Mouse (Mus musculus) A20 (cell line): Measurements from ENCODE around the gene 1700003F12Rik.

Experiments used
- DNase-seq: peaks from one replicate; pipeline ENCODE4 v3.0.0-alpha.2; 2011; ENCODE audit warnings: low read depth, low spot score

Gene 1700003F12Rik

DNA sequence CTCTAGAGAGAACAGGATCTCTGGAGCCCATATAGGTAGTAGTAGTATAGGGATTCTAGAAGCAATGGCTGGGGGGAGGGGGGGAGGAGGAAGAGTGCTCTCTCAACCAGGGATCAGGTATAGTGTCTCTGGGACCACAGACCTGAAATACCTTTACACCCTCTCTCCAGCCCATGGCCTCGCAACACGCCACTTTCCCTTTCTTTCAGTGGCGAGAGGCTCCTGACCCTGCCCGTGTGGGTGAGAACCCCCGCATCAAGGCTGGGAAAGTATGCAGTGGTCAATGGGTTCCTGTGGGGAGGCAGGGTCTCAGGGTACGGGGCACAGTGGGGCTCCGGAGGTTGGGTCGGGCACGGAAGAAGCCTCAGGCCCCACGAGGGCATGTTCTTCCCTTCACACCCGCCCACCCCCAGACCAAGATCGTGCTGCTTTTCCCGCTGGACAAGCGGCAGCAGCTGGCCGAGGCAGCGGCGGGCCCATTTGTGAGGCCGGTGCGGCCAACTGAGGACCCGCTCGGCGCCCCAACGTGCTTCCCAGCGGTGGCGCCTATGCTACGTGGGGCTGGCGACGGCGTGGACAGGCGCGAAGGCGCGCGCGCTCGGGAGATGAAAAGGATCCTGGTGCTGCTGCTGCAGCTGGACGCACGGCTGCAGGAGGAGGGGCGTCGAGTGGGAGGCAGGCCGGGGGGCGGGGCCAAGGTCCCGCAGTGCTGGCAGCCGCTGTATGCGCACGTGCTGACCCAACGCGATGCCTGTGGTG is 2.4 kb downstream of the 1700003F12Rik start:
- peak; percentile 75 for DNase-seq

DNA sequence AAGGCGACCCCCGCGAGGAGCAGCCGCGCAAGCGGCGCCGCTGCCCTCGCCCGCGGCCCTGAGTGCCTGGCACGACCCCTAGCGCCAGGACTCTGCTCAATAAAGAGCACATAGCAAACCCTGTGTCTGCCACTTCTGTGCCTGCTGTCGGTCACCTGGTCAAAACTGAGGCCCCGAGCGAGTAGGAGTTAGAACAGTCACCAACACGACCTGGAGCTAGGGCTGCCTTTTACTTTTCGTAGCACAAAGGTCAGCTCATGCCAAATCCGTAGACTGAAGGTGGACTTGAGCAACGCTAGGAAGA is 3.0 kb downstream of the 1700003F12Rik start:
- no peak for DNase-seq

DNA sequence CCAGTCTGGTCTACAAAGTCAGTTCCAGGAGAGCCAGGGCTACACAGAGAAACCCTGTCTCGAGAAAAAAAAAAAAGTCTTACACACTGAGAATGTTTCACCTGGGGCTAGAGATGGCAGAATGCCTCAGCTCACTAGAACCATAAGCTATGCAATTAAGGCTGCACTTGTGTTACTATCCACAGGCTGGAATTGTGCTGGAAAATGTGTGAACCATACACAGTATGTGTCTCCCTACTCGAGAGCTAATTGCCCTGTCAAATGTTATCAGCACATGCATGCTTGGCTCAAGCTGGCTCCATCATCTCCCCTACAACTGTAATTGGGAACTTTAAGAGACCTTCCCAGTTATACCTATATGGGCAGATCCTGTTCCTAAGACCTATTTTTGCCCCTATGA is 4.1 kb downstream of the 1700003F12Rik start:
- no peak for DNase-seq

DNA sequence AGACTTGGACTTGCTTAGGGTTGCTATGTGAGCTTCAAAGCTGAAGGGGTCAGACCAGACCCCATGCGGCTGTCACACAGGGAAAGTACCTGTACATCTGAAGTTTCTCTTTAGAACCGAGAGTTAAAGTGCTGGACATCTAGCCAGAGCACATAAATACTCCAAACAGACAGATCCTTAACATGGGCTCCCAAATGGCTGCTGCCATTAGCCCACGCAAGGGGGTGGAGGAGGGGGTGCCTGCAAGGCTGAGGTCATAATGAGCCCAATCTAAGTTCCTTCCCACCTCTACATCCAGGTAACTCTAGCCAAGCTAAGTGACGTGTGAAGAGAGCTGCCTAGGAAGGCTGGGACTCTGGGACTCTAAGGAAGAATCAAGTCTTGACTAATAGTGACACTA is 4.6 kb downstream of the 1700003F12Rik start, which contains the start of gene Actl10:
Actl10 (plus strand) TSS at position 301 of the 400 bp plus-strand sequence.
- DNase-seq = no peak

DNA sequence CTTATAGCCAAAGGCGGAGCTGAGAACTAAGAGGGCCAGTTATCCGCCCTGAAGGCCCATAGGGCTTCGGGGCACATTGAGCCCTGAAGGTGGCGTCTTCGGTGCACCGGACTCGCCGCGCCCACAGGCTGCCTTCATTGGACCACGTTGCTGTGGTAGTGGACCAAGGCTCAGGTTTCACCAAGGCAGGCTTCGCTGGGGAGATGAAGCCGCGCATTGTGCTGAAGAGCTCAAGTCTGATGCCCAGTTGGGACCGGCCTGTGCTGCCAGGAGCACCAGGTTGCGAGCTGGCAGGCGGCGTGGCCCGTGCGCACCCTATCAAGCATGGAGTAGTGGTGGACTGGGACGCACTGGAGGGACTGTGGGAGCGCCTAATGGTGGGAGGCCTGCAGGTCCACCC is 5.0 kb downstream of the 1700003F12Rik start:
- DNase-seq = no peak

DNA sequence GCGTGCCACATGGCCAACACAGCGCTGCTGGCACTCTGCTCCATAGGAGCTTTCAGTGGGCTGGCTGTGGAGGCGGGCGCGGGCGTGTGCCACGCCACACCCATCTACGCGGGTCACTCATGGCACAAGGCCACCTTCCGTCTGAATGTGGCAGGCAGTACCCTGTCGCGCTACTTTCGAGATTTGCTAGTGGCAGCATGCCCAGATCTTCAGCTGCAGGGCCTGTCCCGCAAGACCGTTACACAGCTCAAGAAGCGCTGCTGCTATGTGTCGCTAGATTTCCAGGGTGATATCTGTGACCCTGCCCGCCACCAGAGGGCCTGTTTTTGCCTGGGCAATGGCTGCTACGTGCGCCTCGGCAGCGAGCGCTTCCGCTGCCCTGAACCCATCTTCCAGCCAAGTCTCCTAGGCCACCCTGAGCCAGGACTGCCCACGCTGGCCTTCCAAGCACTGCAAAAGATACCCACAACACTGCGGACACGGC is 5.6 kb downstream of the 1700003F12Rik start:
- DNase-seq = no peak

DNA sequence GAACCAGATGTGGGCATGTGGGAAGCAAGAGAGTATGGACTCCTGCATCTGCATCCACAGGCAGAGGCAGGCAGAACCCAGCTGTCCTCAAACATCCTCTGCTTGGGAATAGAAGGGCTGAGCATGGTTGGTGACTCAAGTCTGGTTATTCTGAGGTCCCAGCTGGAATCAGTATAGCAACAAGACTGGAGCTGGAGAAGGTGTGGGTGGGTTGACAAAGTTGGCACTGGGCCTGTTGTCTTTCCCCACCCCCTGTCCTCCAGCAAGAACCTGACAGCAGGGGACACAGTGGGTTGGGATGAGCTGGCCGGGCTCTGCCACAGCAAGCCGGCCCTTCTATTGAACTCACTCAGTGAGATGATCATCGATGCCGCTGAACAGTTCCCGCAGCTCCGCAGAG is 8.3 kb downstream of the 1700003F12Rik start:
- DNase-seq = no peak

DNA sequence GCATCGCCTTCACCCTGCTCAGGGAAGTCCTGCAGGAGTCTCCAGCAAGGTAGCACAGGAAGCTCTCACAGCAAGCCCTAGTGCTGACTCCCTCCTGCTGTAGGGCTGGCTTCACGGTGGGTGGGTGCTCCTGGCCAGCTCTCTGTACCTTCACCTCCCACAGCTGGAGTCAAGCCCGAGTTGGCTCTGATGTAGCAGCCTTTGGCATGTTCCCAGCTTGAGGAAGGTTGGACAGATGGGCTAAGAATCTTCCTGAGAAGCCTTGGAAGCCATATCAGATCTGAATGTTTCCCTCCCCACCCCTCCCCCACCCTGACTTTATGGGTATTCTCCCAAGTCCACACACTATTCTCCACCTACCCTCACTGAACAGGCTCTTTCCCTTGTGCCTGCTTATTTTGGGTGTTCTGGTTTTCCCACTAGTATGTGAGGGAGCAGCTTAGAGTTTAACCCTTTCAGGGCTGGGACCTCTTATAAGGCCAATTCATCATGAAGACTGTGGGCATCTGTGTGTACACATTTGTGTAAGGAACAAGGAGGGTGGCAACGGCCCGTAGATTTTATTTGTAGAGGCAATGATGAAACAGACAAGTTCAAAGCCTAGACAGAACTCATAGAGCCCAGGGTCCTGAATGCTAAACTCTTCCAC is 10.4 kb downstream of the 1700003F12Rik start:
- no peak for DNase-seq

DNA sequence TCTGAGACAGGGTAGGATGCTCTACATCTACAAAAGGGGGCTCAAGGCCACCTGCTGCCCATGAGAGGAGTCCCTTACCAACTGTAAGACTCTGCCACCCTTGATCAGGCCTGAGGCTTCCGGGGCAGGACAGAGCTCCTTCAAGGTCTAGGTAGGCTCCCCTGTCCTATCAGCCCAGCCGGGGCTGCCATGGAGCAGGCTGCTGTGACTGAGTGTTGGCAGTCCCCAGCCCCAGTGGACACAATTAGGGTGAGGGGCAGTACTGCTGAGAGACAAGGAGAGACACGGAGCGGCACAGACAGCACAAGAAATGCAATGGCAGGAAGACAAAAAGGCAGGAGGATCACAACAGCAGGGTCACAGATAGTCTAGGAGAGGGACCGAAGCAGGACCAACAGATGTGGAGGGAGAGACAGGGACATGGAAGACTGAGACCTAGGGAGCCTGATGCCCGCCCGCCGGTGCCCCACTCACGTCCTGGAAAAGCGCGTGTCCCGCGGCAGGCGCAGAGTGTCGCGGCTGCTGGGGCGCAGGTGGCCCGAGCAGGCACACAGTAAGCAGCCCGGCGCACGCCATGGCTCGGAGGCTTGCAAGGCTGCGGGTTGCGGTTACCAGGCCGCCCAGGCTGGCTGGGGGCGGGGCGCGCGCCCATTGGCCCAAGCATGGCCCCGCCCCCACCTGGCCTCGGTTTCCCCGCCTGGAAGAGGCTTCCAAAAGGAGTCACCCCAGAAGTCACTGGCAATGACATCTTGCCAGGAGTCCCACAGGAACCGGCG is 11.6 kb downstream of the 1700003F12Rik start, which contains the start of gene Necab3:
Necab3 (minus strand) TSS at position 627 of the 776 bp plus-strand sequence.
- DNase-seq = no peak

DNA sequence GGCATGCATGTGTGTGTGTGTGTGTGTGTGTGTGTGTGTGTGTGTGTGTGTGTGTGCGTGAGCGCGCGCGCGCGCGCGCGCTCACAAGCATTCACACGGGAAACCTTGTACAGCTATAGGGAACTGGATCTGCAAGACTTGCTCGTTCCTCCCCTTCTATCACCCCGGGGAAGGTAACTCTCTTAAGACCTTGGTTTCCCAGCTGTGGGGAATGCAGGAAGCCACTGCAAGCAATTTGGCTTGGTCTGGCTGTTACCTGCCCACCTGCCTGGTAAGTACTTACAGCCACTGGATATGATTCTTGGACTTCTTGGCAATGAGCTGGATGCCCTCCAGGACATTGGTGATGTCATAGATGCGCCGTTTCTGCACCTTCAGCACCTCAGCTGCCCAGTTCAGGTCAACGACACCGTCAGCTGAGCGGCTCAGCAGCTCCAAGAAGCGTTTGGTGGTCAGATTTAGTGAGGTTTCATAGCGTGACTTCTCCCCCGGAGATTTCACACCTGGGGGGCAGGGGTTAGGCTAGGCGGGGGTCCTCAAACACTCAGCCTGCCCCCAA is 16.8 kb downstream of the 1700003F12Rik start:
- DNase-seq = no peak

DNA sequence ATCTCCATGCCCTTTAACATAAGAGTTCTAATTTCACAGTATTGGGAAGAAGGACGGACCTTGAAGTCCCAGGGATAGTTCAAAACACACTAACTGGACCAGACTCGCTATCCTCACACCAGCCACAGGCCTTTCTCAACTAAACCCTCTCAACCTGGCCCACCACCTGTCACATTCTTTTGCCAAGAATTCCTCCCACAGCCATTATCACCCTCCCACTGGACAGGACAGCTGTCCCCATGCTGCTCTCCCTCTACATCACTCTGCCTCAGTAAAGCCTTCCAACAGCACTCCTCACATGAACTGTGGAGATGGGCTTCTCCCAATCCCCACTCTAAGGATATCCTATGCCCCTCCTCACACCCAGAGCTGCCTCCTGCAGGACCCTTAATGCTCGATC is 18.7 kb downstream of the 1700003F12Rik start:
- DNase-seq = no peak

DNA sequence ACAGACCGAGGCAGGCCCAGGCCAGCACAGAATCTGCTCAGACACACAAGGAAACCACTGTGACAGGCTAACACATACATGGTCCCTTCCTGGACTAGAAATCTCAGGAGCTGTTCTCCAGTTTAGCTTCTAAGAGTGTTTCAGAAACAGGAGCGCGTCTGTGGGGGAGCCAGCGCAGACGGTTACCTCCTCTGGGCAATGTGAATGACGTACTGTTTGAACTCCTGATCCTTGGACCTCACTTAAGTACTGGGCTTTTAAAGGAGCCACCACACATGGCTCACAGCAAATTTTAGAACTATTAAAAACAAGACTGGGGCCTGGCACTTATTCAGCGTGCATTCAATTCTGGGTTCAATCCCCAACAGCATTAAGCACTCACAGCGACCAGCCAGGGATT is 19.8 kb downstream of the 1700003F12Rik start:
- DNase-seq = no peak

DNA sequence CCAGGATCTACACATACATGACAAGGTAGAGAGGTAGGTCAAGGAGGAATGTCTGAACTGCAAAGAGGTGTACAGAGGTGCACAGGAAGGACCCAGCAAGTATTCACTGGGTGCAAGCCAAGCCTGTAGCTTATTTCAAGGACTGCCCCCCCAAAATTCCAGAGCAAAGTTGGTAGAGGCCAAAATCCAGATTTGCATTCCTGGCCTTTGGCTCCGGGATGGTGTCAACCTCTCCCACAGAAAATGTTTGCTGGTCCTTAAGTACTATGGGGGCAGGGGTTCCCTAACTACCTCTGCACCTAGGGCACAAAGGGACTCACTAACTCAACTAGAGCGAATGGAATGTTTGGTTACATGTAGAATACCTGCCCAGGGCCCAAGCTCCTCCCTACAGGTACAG is 20.9 kb downstream of the 1700003F12Rik start:
- DNase-seq = no peak

DNA sequence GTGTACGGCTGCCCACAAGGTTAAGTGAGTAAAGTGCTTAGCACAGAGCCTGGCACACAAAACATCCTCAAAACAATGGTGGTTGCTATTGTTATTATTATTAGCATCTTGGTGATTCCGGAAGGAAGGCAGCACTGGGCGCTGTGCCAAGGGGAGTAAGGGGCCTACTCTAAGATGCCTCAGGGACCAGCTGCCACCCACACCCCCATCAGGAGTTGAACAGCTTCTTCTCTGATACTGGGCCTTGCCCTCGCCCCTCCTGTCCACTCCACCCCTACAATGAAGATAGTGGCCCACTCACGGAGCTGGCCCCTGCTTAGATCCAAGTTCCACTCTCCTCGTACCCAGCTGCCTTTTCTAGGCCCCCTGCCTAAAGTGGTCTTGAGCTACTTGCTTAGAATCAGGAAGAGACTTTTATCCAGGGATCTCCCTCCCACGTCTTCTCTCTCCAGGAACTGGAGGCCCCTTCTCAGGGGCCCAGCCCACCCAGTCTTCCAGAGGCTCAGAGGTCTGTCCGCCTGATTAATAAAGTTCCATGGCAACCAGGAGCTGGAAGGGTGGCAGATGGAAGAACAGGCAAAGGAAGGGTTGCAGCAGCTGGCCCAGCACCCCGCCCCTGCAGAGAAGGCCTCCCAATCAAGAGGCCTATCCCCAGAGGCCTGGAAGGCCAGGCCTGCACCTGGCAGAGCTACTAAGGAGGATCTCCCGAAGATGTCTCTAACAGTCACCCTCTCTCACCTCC is 21.6 kb downstream of the 1700003F12Rik start:
- no peak for DNase-seq

DNA sequence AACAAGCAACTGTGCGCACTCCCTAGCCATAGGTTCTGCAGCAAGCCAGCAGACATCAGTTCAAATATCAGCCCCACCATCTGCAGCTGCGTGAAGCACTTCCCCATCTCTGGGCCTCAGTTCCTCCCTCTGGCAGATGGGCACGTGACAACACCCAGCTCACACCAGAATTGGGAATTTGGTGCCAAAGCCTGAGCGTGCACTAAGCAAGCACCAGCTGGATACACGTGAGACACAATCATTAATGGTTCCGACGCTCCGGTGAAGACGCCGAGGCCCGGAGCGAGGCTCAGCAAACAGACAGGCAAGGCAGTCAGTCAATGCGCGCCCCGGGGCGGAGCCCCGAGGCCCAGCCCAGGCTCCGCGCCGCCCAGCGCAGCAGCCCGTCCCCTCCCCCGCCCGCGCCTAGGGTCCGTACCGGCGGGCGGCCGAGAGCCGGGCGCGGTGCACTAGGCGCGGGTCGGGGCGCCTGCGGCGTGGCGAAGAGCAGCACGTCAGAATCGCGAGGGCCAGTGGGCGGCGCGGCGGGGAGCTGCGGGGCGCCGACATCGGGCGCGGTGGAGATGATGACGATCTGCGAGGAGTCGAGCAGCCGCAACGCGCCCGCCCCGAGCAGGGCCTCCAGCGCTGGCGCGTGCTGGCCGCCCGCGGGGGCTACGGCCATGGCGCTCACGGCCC is 22.3 kb downstream of the 1700003F12Rik start:
- peak; percentile 92 for DNase-seq

DNA sequence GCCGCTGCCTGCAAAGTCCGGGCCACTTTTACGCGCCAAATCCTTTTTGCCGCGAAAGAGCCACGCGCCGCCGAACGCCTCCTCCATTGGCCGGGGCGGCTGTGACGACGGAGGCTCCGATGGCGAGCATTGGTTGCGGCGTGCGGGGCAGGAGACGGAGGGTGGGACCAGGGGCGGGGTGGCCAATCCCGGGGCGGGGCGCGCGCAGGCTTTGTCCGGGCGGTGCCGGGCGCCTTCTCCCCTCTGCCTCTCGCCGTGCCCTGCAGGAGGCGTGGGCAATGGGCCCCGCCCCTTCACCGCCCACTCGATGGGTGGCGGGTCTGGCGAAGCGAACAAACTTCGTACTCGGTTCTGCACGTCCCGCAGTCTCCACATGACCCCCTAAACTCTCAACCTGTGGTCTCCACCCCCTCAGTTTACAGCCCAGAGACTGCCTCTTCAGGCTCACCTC is 23.0 kb downstream of the 1700003F12Rik start, which contains the start of gene E2f1:
E2f1 (minus strand) TSS at position 57 of the 451 bp plus-strand sequence.
- DNase-seq = peak; percentile 99

DNA sequence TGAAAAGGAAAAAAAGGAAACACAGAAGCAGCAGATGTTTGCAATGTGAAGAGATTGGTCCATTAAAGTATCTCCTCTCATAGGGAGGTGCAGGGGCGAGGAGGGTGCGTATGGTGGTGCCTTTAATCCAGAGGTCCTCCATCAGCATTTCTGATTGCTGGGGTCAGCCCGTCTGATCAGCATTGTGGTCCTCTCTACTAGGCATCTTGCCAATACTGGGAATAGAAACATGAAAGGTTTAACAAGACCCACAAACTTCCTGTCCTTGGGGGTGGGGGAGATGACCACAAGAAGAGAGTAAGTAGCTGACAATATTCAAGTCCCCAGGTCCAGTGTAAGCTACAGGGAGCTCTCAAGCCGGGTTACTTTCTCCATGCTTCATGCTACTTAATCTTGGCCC is 23.8 kb downstream of the 1700003F12Rik start:
- DNase-seq = peak; percentile 66

DNA sequence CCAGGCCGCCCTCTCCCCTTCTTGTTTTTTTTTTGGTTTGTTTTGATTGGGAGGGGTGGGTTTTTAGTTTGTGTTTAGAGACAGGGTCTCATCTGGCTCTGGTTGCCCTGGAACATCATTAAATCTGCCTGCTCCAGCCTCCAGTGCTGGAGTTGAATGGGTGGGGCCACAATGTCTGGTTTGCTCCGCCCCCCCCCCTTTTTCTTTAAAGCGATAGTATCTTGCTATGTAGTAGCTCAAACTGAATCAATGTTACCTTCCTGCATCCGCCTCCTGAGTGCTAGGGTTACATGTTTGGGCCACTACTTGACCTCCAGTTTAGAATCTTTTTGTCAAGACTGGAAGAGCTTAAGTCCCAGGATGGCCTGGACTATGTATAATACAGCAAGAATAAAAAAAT is 24.4 kb downstream of the 1700003F12Rik start:
- DNase-seq = peak; percentile 61

DNA sequence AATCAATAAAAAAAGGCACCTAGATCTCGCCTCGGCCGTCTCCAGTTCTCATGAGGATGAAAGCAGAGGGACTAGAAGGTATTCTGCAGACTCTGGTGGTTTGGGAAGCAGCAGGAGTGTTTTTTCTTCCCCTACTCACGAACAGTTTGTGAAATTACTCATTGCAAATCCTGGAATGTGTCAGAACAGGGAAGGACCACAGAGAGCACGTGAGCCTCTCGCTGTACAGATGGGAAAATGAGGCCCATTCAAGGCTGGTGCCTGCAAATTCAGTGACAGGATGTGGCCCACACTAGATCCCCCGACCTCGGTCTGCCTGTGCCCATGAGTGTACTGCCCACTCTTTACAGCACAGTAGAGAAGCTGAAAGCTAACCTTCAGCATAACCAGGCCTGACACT is 25.1 kb downstream of the 1700003F12Rik start:
- no peak for DNase-seq

DNA sequence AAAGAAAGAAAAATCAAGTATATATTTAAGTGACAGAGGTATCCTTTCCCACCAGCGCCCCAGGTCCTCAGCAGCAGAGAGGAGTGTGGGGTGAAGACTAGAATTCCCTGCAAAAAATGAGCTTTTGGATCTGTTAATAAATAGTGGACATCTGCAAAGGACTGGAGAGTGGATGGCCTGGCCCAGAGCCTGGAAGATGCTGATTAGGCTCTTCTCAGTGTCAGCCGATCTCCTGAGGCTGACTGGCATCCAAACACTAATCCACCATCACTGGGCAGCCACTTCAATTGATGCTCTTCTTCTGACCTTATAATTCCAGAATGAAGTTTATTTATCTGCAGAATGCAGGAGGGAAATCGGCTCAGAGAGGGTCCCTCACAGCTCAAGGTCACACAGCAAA is 26.1 kb downstream of the 1700003F12Rik start:
- DNase-seq = no peak

DNA sequence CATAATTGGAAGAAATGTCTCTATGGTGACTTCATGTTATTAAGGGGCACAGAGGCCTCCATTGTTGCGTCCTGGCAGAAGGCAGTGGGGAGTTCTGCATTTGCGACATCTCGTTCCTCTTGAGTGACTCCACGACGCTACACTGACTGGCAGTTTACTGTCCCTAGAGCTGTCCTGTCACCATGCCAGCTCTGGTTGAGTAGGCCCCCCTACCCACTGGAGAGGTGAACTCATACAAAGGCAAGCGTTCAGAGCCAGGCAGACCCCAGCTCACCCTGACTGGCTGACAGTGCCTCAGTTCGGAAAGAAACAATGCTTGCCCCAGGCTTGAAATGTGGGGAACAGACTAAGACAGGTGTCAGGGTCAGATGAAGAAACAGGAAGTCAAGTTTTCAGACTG is 27.4 kb downstream of the 1700003F12Rik start:
- DNase-seq = peak; percentile 94
